Mouse (Mus musculus): Measurements from ENCODE around the gene Alox12.

Gene Alox12

GRCm38 (mm10) chr11:70219873-70220272 lies 35.3 kb downstream of the Alox12 start:
- DNase-seq = no peak

GRCm38 (mm10) chr11:70218741-70219470 lies 36.2 kb downstream of the Alox12 start:
- no peak for DNase-seq

GRCm38 (mm10) chr11:70218039-70218438 lies 37.1 kb downstream of the Alox12 start:
- DNase-seq = no peak

GRCm38 (mm10) chr11:70216103-70216502 lies 39.0 kb downstream of the Alox12 start:
- no peak for DNase-seq

- DNase-seq = no peak
These were observed 39.9 kb downstream of the Alox12 start for GRCm38 (mm10) chr11:70215301-70215700.

GRCm38 (mm10) chr11:70214856-70215209 lies 40.3 kb downstream of the Alox12 start:
- no peak for DNase-seq

- DNase-seq = no peak
These were observed 40.8 kb downstream of the Alox12 start for GRCm38 (mm10) chr11:70214191-70214855.

GRCm38 (mm10) chr11:70213736-70214135 lies 41.4 kb downstream of the Alox12 start:
- no peak for DNase-seq

- peak; percentile 55 for DNase-seq
These were observed 42.3 kb downstream of the Alox12 start for GRCm38 (mm10) chr11:70212896-70213295.

- no peak for DNase-seq
These were observed 42.7 kb downstream of the Alox12 start, which contains the start of gene Slc16a11 for GRCm38 (mm10) chr11:70212423-70212822. Gene Slc16a11, plus strand, starts transcription at chr11:70212752.

GRCm38 (mm10) chr11:70211972-70212371 lies 43.2 kb downstream of the Alox12 start:
- DNase-seq = no peak

- DNase-seq = no peak
These were observed 44.5 kb downstream of the Alox12 start for GRCm38 (mm10) chr11:70210681-70211080.

- DNase-seq = no peak
These were observed 46.3 kb downstream of the Alox12 start for GRCm38 (mm10) chr11:70208778-70209388.

- DNase-seq = no peak
These were observed 47.9 kb downstream of the Alox12 start for GRCm38 (mm10) chr11:70207283-70207682.

- no peak for DNase-seq
These were observed 48.4 kb downstream of the Alox12 start for GRCm38 (mm10) chr11:70206801-70207200.

- DNase-seq = peak; percentile 87
These were observed 53.5 kb downstream of the Alox12 start for GRCm38 (mm10) chr11:70201691-70202090.

- no peak for DNase-seq
These were observed 55.0 kb downstream of the Alox12 start for GRCm38 (mm10) chr11:70200036-70200608.

- no peak for DNase-seq
These were observed 56.0 kb downstream of the Alox12 start for GRCm38 (mm10) chr11:70199107-70199506.

- DNase-seq = no peak
These were observed 56.8 kb downstream of the Alox12 start for GRCm38 (mm10) chr11:70198332-70198731.

GRCm38 (mm10) chr11:70193354-70194285 lies 61.5 kb downstream of the Alox12 start:
- DNase-seq = no peak

GRCm38 (mm10) chr11:70192157-70192556 lies 63.0 kb downstream of the Alox12 start:
- DNase-seq = no peak

Measured in liver (tissue).